Mouse (Mus musculus) erythroblast, embryonic 14.5 days (primary cell): ENCODE measurements around the gene Il6st.

Source experiments
- GATA1 ChIP-seq: IDR thresholded peaks from 2 replicates; pipeline ENCODE4 v1.6.1; 2012; ENCODE audit warnings: low read length, inconsistent platforms, mixed read lengths
- TAL1 ChIP-seq: IDR thresholded peaks from 3 replicates; pipeline ENCODE4 v1.6.1; 2012; ENCODE audit warnings: low read length, inconsistent platforms, mixed read lengths

GRCm38 (mm10) chr13:112486236-112486635 is 22.4 kb downstream of the Il6st start:
- TF ChIP-seq GATA1 (no peak), TAL1 (no peak)
